Mouse (Mus musculus) embryonic facial prominence, embryonic 11.5 days (tissue): ENCODE data around the gene Arhgap5. TPM values are rescaled to one million over a fixed set of nuclear protein-coding genes. Genes with fewer than 3 reads are reported as not detected.

Source experiments
- ATAC-seq: fragments of 200-750 bp; cut with Nextera tagmentation; replicated peaks from 2 replicates; pipeline ENCODE4 v1.8.0; 2017; ENCODE audit warnings: low read depth; ENCODE audit not compliant: insufficient number of reproducible peaks, low FRiP score, low TSS enrichment
- DNase-seq: peaks from one replicate; pipeline ENCODE4 v3.0.0-alpha.2; 2015; ENCODE audit warnings: low spot score
- H3K27ac ChIP-seq: fragments of 300-500 bp; sonication (generic); replicated peaks from 2 replicates; pipeline ENCODE4 v1.5.1; 2014; ENCODE audit warnings: mild to moderate bottlenecking, low read depth, low read length, control low read depth
- H3K27me3 ChIP-seq: fragments of 300-500 bp; sonication (generic); 2 replicates; pipeline ENCODE4 v1.6.1; 2014; ENCODE audit warnings: mild to moderate bottlenecking, low read length, moderate library complexity, mixed read lengths; ENCODE audit not compliant: control insufficient read depth, insufficient read depth
- H3K36me3 ChIP-seq: fragments of 300-500 bp; sonication (generic); replicated peaks from 2 replicates; pipeline ENCODE4 v1.6.1; 2014; ENCODE audit warnings: low read depth, mild to moderate bottlenecking, low read length, moderate library complexity, mixed read lengths; ENCODE audit not compliant: control insufficient read depth, insufficient read depth
- H3K4me1 ChIP-seq: fragments of 300-500 bp; sonication (generic); 2 replicates; pipeline ENCODE4 v1.6.1; 2014; ENCODE audit warnings: low read length, mixed read lengths; ENCODE audit not compliant: control insufficient read depth, insufficient read depth
- H3K4me2 ChIP-seq: fragments of 300-500 bp; sonication (generic); 2 replicates; pipeline ENCODE4 v1.6.1; 2014; ENCODE audit warnings: low read depth, mild to moderate bottlenecking, control low read depth, low read length, moderate library complexity
- H3K4me3 ChIP-seq: fragments of 300-500 bp; sonication (generic); 2 replicates; pipeline ENCODE4 v1.5.1; 2014; ENCODE audit warnings: low read depth, low read length, control low read depth
- H3K9ac ChIP-seq: fragments of 300-500 bp; sonication (generic); replicated peaks from 2 replicates; pipeline ENCODE4 v1.6.1; 2014; ENCODE audit warnings: mild to moderate bottlenecking, control low read depth, low read length
- H3K9me3 ChIP-seq: fragments of 300-500 bp; sonication (generic); replicated peaks from 2 replicates; pipeline ENCODE4 v1.6.1; 2016; ENCODE audit warnings: mild to moderate bottlenecking, low read length, inconsistent platforms, mixed read lengths; ENCODE audit not compliant: control insufficient read depth
- WGBS: fragments of 180-500 bp; shearing (Covaris S2); extraction: QIAGEN DNeasy Blood & Tissue Kit; methylation state at CpG from one replicate; pipeline ENCODE4 v1.1.7; 2014; 5-methylcytosine and 5-hydroxymethylcytosine counted together
- polyA plus RNA-seq: library from polyadenylated mRNA; unstranded; fragments of >200 nt; fragmentation: Nextera tagmentation; extraction: Ambion mirVana; gene quantifications from 2 replicates; pipeline ENCODE4 v1.2.1, GENCODE M21; 2014

Arhgap5 gene
- polyA plus RNA-seq, 1 experiment from 2014 or later: 70.6 TPM

DNA sequence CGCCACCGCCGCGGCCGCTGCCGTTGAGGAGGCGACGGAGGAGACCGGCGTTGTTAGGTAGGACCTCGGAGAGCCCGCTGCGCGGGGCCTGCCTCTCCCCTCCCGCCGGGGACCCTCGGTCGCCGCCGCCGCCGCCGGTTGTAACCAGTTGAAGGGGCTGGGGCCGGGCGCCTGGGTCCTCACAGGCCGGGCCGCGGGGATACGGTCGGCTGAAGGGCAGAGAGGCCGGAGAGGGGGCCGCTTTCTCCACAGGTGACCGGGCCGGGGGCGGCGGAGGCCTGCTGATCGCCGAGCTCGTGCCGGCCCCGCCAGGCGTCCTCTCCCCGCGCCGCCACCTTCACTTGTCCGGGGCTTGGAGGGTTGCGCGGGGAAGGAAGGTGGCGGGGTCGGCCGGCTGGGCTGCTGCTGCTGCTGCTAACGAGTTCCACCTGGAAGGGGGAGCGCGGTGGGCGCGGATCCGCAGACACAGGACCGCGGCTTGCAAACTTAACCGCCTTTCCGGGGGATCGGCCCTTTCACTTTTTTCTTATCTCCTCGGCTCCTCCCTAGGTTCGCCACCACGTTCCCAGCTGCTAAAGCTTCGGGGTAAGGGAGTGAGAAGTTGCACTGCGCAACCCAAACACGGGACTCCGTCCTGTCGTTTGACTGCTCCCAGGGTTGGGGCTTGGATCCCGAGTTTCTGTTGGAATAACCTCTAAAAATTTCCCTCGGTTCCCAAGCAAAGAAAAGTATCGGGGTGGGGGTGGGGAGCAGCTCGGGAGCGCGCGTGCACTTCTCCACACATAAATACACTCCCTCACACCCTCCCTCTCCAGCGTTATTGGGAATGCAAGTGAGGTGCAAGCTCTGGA, 784 bp downstream of the Arhgap5 start:
- H3K27ac ChIP-seq: peak overlapping the region; percentile 99
- H3K36me3 ChIP-seq: no peaks in the 10 kb centered on the region
- H3K9me3 ChIP-seq: no peaks in the 10 kb centered on the region
- peak; percentile 71 for DNase-seq
- H3K4me1 ChIP-seq: no peaks in the 10 kb centered on the region
- peak overlapping the region; percentile 53 for H3K4me2 ChIP-seq
- H3K4me3 ChIP-seq: peak overlapping the region; percentile 96
- no peaks in the 10 kb centered on the region for H3K27me3 ChIP-seq
- 1% methylated on average over 43 of the region's 78 CpGs for WGBS
- peak overlapping the region; percentile 98 for H3K9ac ChIP-seq
- ATAC-seq: peak; percentile 24

GRCm38 (mm10) chr12:52524699-52525098, 20.9 kb downstream of the Arhgap5 start:
- WGBS: 89% methylated on average over 2 of the region's 2 CpGs
- H3K9me3 ChIP-seq: no peaks in the 10 kb centered on the region
- no peak overlapping the region for H3K9ac ChIP-seq
- no peaks in the 10 kb centered on the region for H3K27me3 ChIP-seq
- H3K27ac ChIP-seq: no peak overlapping the region
- ATAC-seq (no peak), DNase-seq (no peak)
- no peak overlapping the region for H3K4me3 ChIP-seq
- no peaks in the 10 kb centered on the region for H3K4me1 ChIP-seq
- H3K36me3 ChIP-seq: no peaks in the 10 kb centered on the region
- no peak overlapping the region for H3K4me2 ChIP-seq

- DNase-seq: no peak
- ATAC-seq: no peak
- Histone ChIP-seq H3K27me3 (no peaks in the 10 kb centered on the region), H3K9ac (no peak overlapping the region), H3K36me3 (no peaks in the 10 kb centered on the region), H3K4me2 (no peak overlapping the region), H3K27ac (no peak overlapping the region), H3K4me1 (no peaks in the 10 kb centered on the region), H3K9me3 (no peaks in the 10 kb centered on the region), H3K4me3 (no peak overlapping the region)
- WGBS: 96% methylated on average over 1 of the region's 1 CpGs
These were observed 21.7 kb downstream of the Arhgap5 start for GRCm38 (mm10) chr12:52525486-52525885.

GRCm38 (mm10) chr12:52529740-52530139, 26.0 kb downstream of the Arhgap5 start:
- no peak overlapping the region for H3K9ac ChIP-seq
- H3K36me3 ChIP-seq: no peaks in the 10 kb centered on the region
- H3K27ac ChIP-seq: no peak overlapping the region
- no peaks in the 10 kb centered on the region for H3K27me3 ChIP-seq
- no peaks in the 10 kb centered on the region for H3K4me1 ChIP-seq
- DNase-seq (no peak), ATAC-seq (no peak)
- H3K4me3 ChIP-seq: no peak overlapping the region
- no peaks in the 10 kb centered on the region for H3K9me3 ChIP-seq
- 89% methylated on average over 3 of the region's 3 CpGs for WGBS
- H3K4me2 ChIP-seq: no peak overlapping the region

GRCm38 (mm10) chr12:52541294-52541693, 37.5 kb downstream of the Arhgap5 start:
- no peak overlapping the region for H3K4me2 ChIP-seq
- ATAC-seq (no peak), DNase-seq (no peak)
- H3K27ac ChIP-seq: no peak overlapping the region
- no peak overlapping the region for H3K4me3 ChIP-seq
- no peaks in the 10 kb centered on the region for H3K4me1 ChIP-seq
- H3K27me3 ChIP-seq: no peaks in the 10 kb centered on the region
- no peaks in the 10 kb centered on the region for H3K9me3 ChIP-seq
- no peaks in the 10 kb centered on the region for H3K36me3 ChIP-seq
- no peak overlapping the region for H3K9ac ChIP-seq
- WGBS: 87% methylated on average over 4 of the region's 4 CpGs

DNA sequence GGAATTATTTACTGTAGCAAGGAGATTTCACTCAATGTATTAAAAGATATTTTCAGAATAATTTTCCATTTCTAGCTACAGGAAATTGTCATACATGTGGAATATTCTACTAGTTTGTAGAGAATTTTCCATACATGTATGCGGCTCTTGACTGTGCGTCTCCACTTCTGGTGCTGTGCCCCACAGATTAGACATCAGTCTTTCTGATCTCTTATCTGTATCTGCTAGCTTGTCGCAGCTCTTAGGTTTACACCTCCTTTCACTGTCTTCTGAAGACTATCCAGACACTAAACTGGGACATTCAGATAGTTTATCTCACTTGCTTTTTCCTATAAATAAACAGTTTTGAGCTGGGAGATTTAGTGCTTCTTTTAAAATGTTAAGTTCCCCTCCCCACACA, 40.8 kb downstream of the Arhgap5 start:
- no peak overlapping the region for H3K27ac ChIP-seq
- DNase-seq (no peak), ATAC-seq (no peak)
- H3K4me1 ChIP-seq: no peaks in the 10 kb centered on the region
- H3K4me3 ChIP-seq: no peak overlapping the region
- no peaks in the 10 kb centered on the region for H3K27me3 ChIP-seq
- no peak overlapping the region for H3K9ac ChIP-seq
- no peak overlapping the region for H3K4me2 ChIP-seq
- H3K36me3 ChIP-seq: no peaks in the 10 kb centered on the region
- 87% methylated on average over 3 of the region's 3 CpGs for WGBS
- no peaks in the 10 kb centered on the region for H3K9me3 ChIP-seq

- H3K9me3 ChIP-seq: no peaks in the 10 kb centered on the region
- WGBS: 90% methylated on average over 2 of the region's 2 CpGs
- DNase-seq (no peak), ATAC-seq (no peak)
- H3K27ac ChIP-seq: no peak overlapping the region
- no peak overlapping the region for H3K4me2 ChIP-seq
- H3K27me3 ChIP-seq: no peaks in the 10 kb centered on the region
- no peaks in the 10 kb centered on the region for H3K4me1 ChIP-seq
- H3K36me3 ChIP-seq: no peaks in the 10 kb centered on the region
- H3K9ac ChIP-seq: no peak overlapping the region
- no peak overlapping the region for H3K4me3 ChIP-seq
These were observed 48.3 kb downstream of the Arhgap5 start for GRCm38 (mm10) chr12:52552085-52552484.

GRCm38 (mm10) chr12:52555188-52555876, 51.6 kb downstream of the Arhgap5 start:
- Histone ChIP-seq H3K36me3 (no peaks in the 10 kb centered on the region), H3K4me1 (no peaks in the 10 kb centered on the region)

More at GRCm38 (mm10) chr12:52555188-52555876, 51.6 kb downstream of the Arhgap5 start:
- no peaks in the 10 kb centered on the region for H3K9me3 ChIP-seq
- H3K9ac ChIP-seq: no peak overlapping the region
- ATAC-seq: no peak
- 73% methylated on average over 3 of the region's 3 CpGs for WGBS
- no peak overlapping the region for H3K4me2 ChIP-seq
- H3K27me3 ChIP-seq: no peaks in the 10 kb centered on the region
- DNase-seq: no peak
- no peak overlapping the region for H3K27ac ChIP-seq
- H3K4me3 ChIP-seq: no peak overlapping the region
